Mouse (Mus musculus) cerebellum, adult 2 months (tissue): ENCODE measurements around the gene Lbp.

Experiments
- CTCF ChIP-seq: fragments of 200-500 bp; IDR thresholded peaks from 2 replicates; pipeline ENCODE4 v1.5.1; 2011; ENCODE audit warnings: low read depth, mild to moderate bottlenecking, control low read depth, low read length, moderate library complexity, borderline replicate concordance; ENCODE audit not compliant: insufficient read depth
- POLR2A ChIP-seq: fragments of 200-500 bp; IDR thresholded peaks from 2 replicates; pipeline ENCODE4 v1.6.1; 2011; ENCODE audit warnings: low read length, control low read depth, borderline replicate concordance; ENCODE audit not compliant: insufficient read depth

- TF ChIP-seq POLR2A (no peak), CTCF (no peak)
Observed at GRCm38 (mm10) chr2:158373516-158373915, 67.2 kb downstream of the Lbp start.
